Mouse (Mus musculus) erythroid progenitor cell, adult 5-6 weeks (primary cell): Measurements from ENCODE around the gene Mid1. TPM values are rescaled to one million over a fixed set of nuclear protein-coding genes. Genes with fewer than 3 reads are reported as not detected.
"Not testable (repeated sequence)": the region's sequence is repeated elsewhere in the genome, so short reads cannot be mapped to it uniquely, and the experiment has no call there.

Experiments used
- ATAC-seq: replicated peaks from 2 replicates; pipeline ENCODE4 v1.8.0; 2016; ENCODE audit warnings: moderate number of reproducible peaks, mild to moderate bottlenecking, moderate TSS enrichment, inconsistent platforms; ENCODE audit not compliant: poor library complexity, low FRiP score, severe bottlenecking
- total RNA-seq, 2 experiments: library from RNA; stranded (forward) in 1 of 2; stranded (reverse) in 1 of 2; fragments of 150-400 nt in 1 of 2; fragments of 186-747, 209-891 nt in 1 of 2; gene quantifications; 2 replicates each; pipeline versions ENCODE4 v1.2.3 to v1.2.4; 2015 to 2017; ENCODE audit warnings: low replicate concordance in 2 of 2

Mid1 gene
- total RNA-seq, 2 experiments from 2014 or later: 0.83 to 29.8 TPM

GRCm38 (mm10) chrX:170021750-170022461 is 336.9 kb downstream of the Mid1 start:
- ATAC-seq: not testable (repeated sequence)

Other genes starting within 250 kb of the Mid1 start
- not detected in 2 replicates for gene 4933400A11Rik, start 94.4 kb downstream of the Mid1 start, total RNA-seq (2015; ENCODE audit: low replicate concordance)
- not detected in 2 replicates for gene 4933400A11Rik, start 94.4 kb downstream of the Mid1 start, total RNA-seq (2017; ENCODE audit: low replicate concordance)